ENCODE assay signal across 20 mouse cellular contexts in genomic region chr7:28877856-28878255, GRCm38 (mm10). TPM values are rescaled to one million over a fixed set of nuclear protein-coding genes. Genes with fewer than 3 reads are reported as not detected.
DNase-seq lines count a peak whose midpoint lies in the region; ATAC-seq and TF ChIP-seq lines count a peak whose summit lies in the region.
"Had no signal": no experiment of that assay in that cellular context is flagged by ENCODE, and none has a peak within 500 bp of the region (broad histone marks: within the 10 kb centered on the region; RNA-seq: fewer than 3 reads in every experiment).

No protein-coding gene starts in this region.

- H3K4me3 ChIP-seq in heart, embryonic 11.5 days (ENCODE audit: low read depth, low read length) = no peak overlapping the region
- no peak overlapping the region for H3K4me3 ChIP-seq in heart, embryonic 12.5 days
- no peak overlapping the region for H3K4me3 ChIP-seq in liver, embryonic 13.5 days (replicated peaks)
- no peak overlapping the region for H3K4me3 ChIP-seq in liver, postnatal 0 days (ENCODE audit: low read depth, low read length)
- no peak overlapping the region for H3K4me3 ChIP-seq in MEL (ENCODE audit: control insufficient read depth in 1 of 2, insufficient read depth in 1 of 2, low read depth in 2 of 2, low read length in 2 of 2)
- no peak overlapping the region for H3K4me3 ChIP-seq in liver, embryonic 16.5 days (ENCODE audit: low read depth, low read length)
- H3K4me3 ChIP-seq in midbrain, embryonic 13.5 days (replicated peaks) = no peak overlapping the region
- H3K4me3 ChIP-seq: embryonic facial prominence, embryonic 12.5 days; forebrain, embryonic 15.5 days; hindbrain, embryonic 15.5 days had no signal

- no peak overlapping the region for H3K9ac ChIP-seq in heart, embryonic 11.5 days (ENCODE audit: low read depth, low read length)
- no peak overlapping the region for H3K9ac ChIP-seq in heart, embryonic 12.5 days
- H3K9ac ChIP-seq in liver, embryonic 13.5 days = peak overlapping the region; percentile 7
- no peak overlapping the region for H3K9ac ChIP-seq in liver, postnatal 0 days (replicated peaks)
- peak overlapping the region; percentile 25; the same call in 1 of the 2 replicates for H3K9ac ChIP-seq in MEL (ENCODE audit: control insufficient read depth, low read depth, low read length, poor library complexity, severe bottlenecking)
- H3K9ac ChIP-seq in liver, embryonic 16.5 days (ENCODE audit: low read depth, low read length) = no peak overlapping the region
- H3K9ac ChIP-seq in midbrain, embryonic 13.5 days (replicated peaks) = no peak overlapping the region
- H3K9ac ChIP-seq: embryonic facial prominence, embryonic 12.5 days; forebrain, embryonic 15.5 days; hindbrain, embryonic 15.5 days had no signal

- no peaks in the 10 kb centered on the region for H3K9me3 ChIP-seq in heart, embryonic 11.5 days (replicated peaks; ENCODE audit: control insufficient read depth, low read length)
- no peaks in the 10 kb centered on the region for H3K9me3 ChIP-seq in heart, embryonic 12.5 days (replicated peaks)
- H3K9me3 ChIP-seq in liver, embryonic 13.5 days (replicated peaks) = no peaks in the 10 kb centered on the region
- no peaks in the 10 kb centered on the region for H3K9me3 ChIP-seq in liver, postnatal 0 days (ENCODE audit: low read length)
- H3K9me3 ChIP-seq in MEL (replicated peaks; ENCODE audit: insufficient read depth, low read length) = no peaks in the 10 kb centered on the region
- no peaks in the 10 kb centered on the region for H3K9me3 ChIP-seq in liver, embryonic 16.5 days (replicated peaks; ENCODE audit: control insufficient read depth, low read length)
- no peaks in the 10 kb centered on the region for H3K9me3 ChIP-seq in midbrain, embryonic 13.5 days
- H3K9me3 ChIP-seq: embryonic facial prominence, embryonic 12.5 days; forebrain, embryonic 15.5 days; G1E; hindbrain, embryonic 15.5 days had no signal

- no peaks in the 10 kb centered on the region for H3K79me2 ChIP-seq in MEL (ENCODE audit: control insufficient read depth, insufficient read depth, low read length, poor library complexity)

- H3K36me3 ChIP-seq in heart, embryonic 11.5 days (ENCODE audit: control insufficient read depth, insufficient read depth, low read length) = no peaks in the 10 kb centered on the region
- H3K36me3 ChIP-seq in heart, embryonic 12.5 days = no peaks in the 10 kb centered on the region
- no peaks in the 10 kb centered on the region for H3K36me3 ChIP-seq in liver, embryonic 13.5 days
- H3K36me3 ChIP-seq in liver, postnatal 0 days (replicated peaks; ENCODE audit: insufficient read depth, low read length) = no peaks in the 10 kb centered on the region
- peaks cover 0 to 16% of the 10 kb centered on the region in 2 experiments; a peak in 2 of 4 replicates for H3K36me3 ChIP-seq in MEL (ENCODE audit: control insufficient read depth in 1 of 2, insufficient read depth in 2 of 2, low read length in 2 of 2)
- no peaks in the 10 kb centered on the region for H3K36me3 ChIP-seq in liver, embryonic 16.5 days (ENCODE audit: control insufficient read depth, insufficient read depth)
- H3K36me3 ChIP-seq in midbrain, embryonic 13.5 days = no peaks in the 10 kb centered on the region
- H3K36me3 ChIP-seq: embryonic facial prominence, embryonic 12.5 days; forebrain, embryonic 15.5 days; G1E; hindbrain, embryonic 15.5 days had no signal

- no peak for DNase-seq in liver, embryonic 13.5 days
- DNase-seq in liver, postnatal 0 days = no peak
- peak; percentile 36 for DNase-seq in MEL (ENCODE audit: low read depth, low spot score)
- DNase-seq in ovary, postnatal 14 days (ENCODE audit: low spot score) = no peak
- DNase-seq: adrenal gland, postnatal 10 days; cerebellum, adult 11 months; cerebellum, adult 8-10 months; cerebellum, postnatal 14 days; embryo, embryonic 11 days; gastrocnemius, postnatal 36 days; heart, adult 11 months; heart, postnatal 36 days had no signal

- ATAC-seq in heart, embryonic 11.5 days (replicated peaks; ENCODE audit: insufficient number of reproducible peaks, low FRiP score, low TSS enrichment) = no peak
- no peak for ATAC-seq in heart, embryonic 12.5 days (ENCODE audit: insufficient number of reproducible peaks, low FRiP score)
- ATAC-seq in liver, embryonic 13.5 days (ENCODE audit: low read depth) = no peak
- no peak for ATAC-seq in liver, postnatal 0 days
- ATAC-seq in liver, embryonic 16.5 days (ENCODE audit: low read depth) = no peak
- ATAC-seq in midbrain, embryonic 13.5 days = no peak
- ATAC-seq: forebrain, embryonic 15.5 days had no signal

- WGBS in heart, embryonic 11.5 days (ENCODE audit: insufficient replicate concordance) = 82% methylated on average over 4 of the region's 4 CpGs
- WGBS in heart, embryonic 12.5 days = 70% methylated on average over 4 of the region's 4 CpGs
- 72% methylated on average over 4 of the region's 4 CpGs for WGBS in liver, embryonic 13.5 days (ENCODE audit: insufficient replicate concordance)
- 86% methylated on average over 4 of the region's 4 CpGs for WGBS in liver, postnatal 0 days (ENCODE audit: insufficient replicate concordance)
- 83% methylated on average over 4 of the region's 4 CpGs for WGBS in liver, embryonic 16.5 days (ENCODE audit: insufficient replicate concordance)
- 85% methylated on average over 4 of the region's 4 CpGs for WGBS in midbrain, embryonic 13.5 days

- H3K4me1 ChIP-seq in heart, embryonic 11.5 days (ENCODE audit: control insufficient read depth, insufficient read depth, low read length) = 0 out of 2 replicates have a peak, but pooled peaks cover 3% of the 10 kb centered on the region
- H3K4me1 ChIP-seq in heart, embryonic 12.5 days (replicated peaks) = 0 out of 2 replicates have a peak, but pooled peaks cover 3% of the 10 kb centered on the region
- H3K4me1 ChIP-seq in liver, embryonic 13.5 days (replicated peaks) = peaks cover 32% of the 10 kb centered on the region
- no peaks in the 10 kb centered on the region for H3K4me1 ChIP-seq in liver, postnatal 0 days (ENCODE audit: insufficient read depth)
- peaks cover 19 to 28% of the 10 kb centered on the region in 2 experiments for H3K4me1 ChIP-seq in MEL (ENCODE audit: control insufficient read depth in 1 of 2, insufficient read depth in 2 of 2, low read length in 2 of 2)
- peaks cover 10% of the 10 kb centered on the region for H3K4me1 ChIP-seq in liver, embryonic 16.5 days (ENCODE audit: control insufficient read depth, low read depth, low read length)
- H3K4me1 ChIP-seq in midbrain, embryonic 13.5 days (replicated peaks) = no peaks in the 10 kb centered on the region
- H3K4me1 ChIP-seq: forebrain, embryonic 15.5 days; hindbrain, embryonic 15.5 days had no signal

- TF ChIP-seq POLR2A in MEL (IDR thresholded peaks at IDR 0.05; ENCODE audit: control insufficient read depth in 1 of 2, insufficient read depth in 1 of 2, low read depth in 1 of 2, low read length in 2 of 2, poor library complexity in 1 of 2) = no peak

- no peak overlapping the region for H3K4me2 ChIP-seq in heart, embryonic 11.5 days
- no peak overlapping the region for H3K4me2 ChIP-seq in heart, embryonic 12.5 days
- H3K4me2 ChIP-seq in liver, embryonic 13.5 days = peak overlapping the region; percentile 6
- no peak overlapping the region for H3K4me2 ChIP-seq in liver, postnatal 0 days (ENCODE audit: low read depth, low read length)
- H3K4me2 ChIP-seq in liver, embryonic 16.5 days (ENCODE audit: low read depth, low read length) = no peak overlapping the region
- no peak overlapping the region for H3K4me2 ChIP-seq in midbrain, embryonic 13.5 days (replicated peaks)
- H3K4me2 ChIP-seq: embryonic facial prominence, embryonic 12.5 days; forebrain, embryonic 15.5 days; hindbrain, embryonic 15.5 days had no signal

- no peak for TF ChIP-seq CTCF in liver, postnatal 0 days (IDR thresholded peaks at IDR 0.05; ENCODE audit: low read depth)
- TF ChIP-seq CTCF in MEL (IDR thresholded peaks at IDR 0.05 in 2 of 3, conservative IDR thresholded peaks at IDR 0.05 in 1 of 3; ENCODE audit: control insufficient read depth in 1 of 3, insufficient read depth in 1 of 3, low read depth in 2 of 3, low read length in 3 of 3, poor library complexity in 1 of 3, severe bottlenecking in 1 of 3) = no peak

- no peak for TF ChIP-seq RAD21 in MEL (IDR thresholded peaks at IDR 0.05; ENCODE audit: low read depth, low read length)

- peak overlapping the region; percentile 17; the same call in 1 of the 2 replicates for H3K27ac ChIP-seq in heart, embryonic 11.5 days (ENCODE audit: low read depth, low read length)
- no peak overlapping the region for H3K27ac ChIP-seq in heart, embryonic 12.5 days (ENCODE audit: poor library complexity, severe bottlenecking)
- peak overlapping the region; percentile 87 for H3K27ac ChIP-seq in liver, embryonic 13.5 days
- no peak overlapping the region for H3K27ac ChIP-seq in liver, postnatal 0 days (ENCODE audit: low read depth)
- peak overlapping the region; percentile 53; the same call in 1 of the 2 replicates for H3K27ac ChIP-seq in MEL (ENCODE audit: control insufficient read depth, low read depth, low read length)
- peak overlapping the region; percentile 75 for H3K27ac ChIP-seq in liver, embryonic 16.5 days (ENCODE audit: low read length)
- no peak overlapping the region for H3K27ac ChIP-seq in midbrain, embryonic 13.5 days
- H3K27ac ChIP-seq: embryonic facial prominence, embryonic 12.5 days; forebrain, embryonic 15.5 days; hindbrain, embryonic 15.5 days had no signal

- no peak for TF ChIP-seq EP300 in liver, postnatal 0 days (IDR thresholded peaks at IDR 0.05; ENCODE audit: low read depth)
- no peak for TF ChIP-seq EP300 in MEL (IDR thresholded peaks at IDR 0.05; ENCODE audit: low read depth in 1 of 2, low read length in 2 of 2)

- peaks cover 3% of the 10 kb centered on the region; the same call in 1 of the 2 replicates for H3K27me3 ChIP-seq in heart, embryonic 11.5 days (ENCODE audit: control insufficient read depth, insufficient read depth, low read length)
- H3K27me3 ChIP-seq in heart, embryonic 12.5 days (replicated peaks) = no peaks in the 10 kb centered on the region
- H3K27me3 ChIP-seq in liver, embryonic 13.5 days = no peaks in the 10 kb centered on the region
- no peaks in the 10 kb centered on the region for H3K27me3 ChIP-seq in liver, postnatal 0 days (ENCODE audit: insufficient read depth, low read length)
- H3K27me3 ChIP-seq in MEL (ENCODE audit: control insufficient read depth in 1 of 2, insufficient read depth in 2 of 2, low read length in 2 of 2) = no peaks in the 10 kb centered on the region
- no peaks in the 10 kb centered on the region for H3K27me3 ChIP-seq in liver, embryonic 16.5 days (ENCODE audit: control insufficient read depth, insufficient read depth, low read depth, low read length)
- no peaks in the 10 kb centered on the region for H3K27me3 ChIP-seq in midbrain, embryonic 13.5 days
- H3K27me3 ChIP-seq: embryonic facial prominence, embryonic 12.5 days; forebrain, embryonic 15.5 days; hindbrain, embryonic 15.5 days had no signal

RNA-seq across cellular contexts. Expression of gene Capn12, which starts 3.4 kb away (rescaled TPM):
- polyA plus RNA-seq in heart, embryonic 11.5 days (2014; fragmentation: Nextera tagmentation; extraction: Ambion mirVana) = 0.46 and 0.70 TPM in 2 replicates
- polyA plus RNA-seq in heart, embryonic 12.5 days (2016; fragmentation: Nextera tagmentation; extraction: Ambion mirVana) = 0.17 and 0.27 TPM in 2 replicates
- polyA plus RNA-seq in liver, embryonic 13.5 days (2015; fragmentation: Nextera tagmentation; extraction: Ambion mirVana) = 0.09 and 0.13 TPM in 2 replicates
- 0.09 and 0.23 TPM in 2 replicates for polyA plus RNA-seq in liver, postnatal 0 days (2015; fragmentation: Nextera tagmentation; extraction: Ambion mirVana)
- total RNA-seq in MEL (2012; rRNA removed) = 0.19 TPM in 1 of 2 replicates, not detected in the other
- not detected for polyA plus RNA-seq in MEL (2012; ENCODE audit: insufficient read depth in 1 of 2, insufficient read length in 2 of 2, low read depth in 1 of 2, low replicate concordance in 2 of 2, missing spikeins in 1 of 2)
- 0.09 and 0.12 TPM in 2 replicates for polyA plus RNA-seq in liver, embryonic 16.5 days (2015; fragmentation: Nextera tagmentation; extraction: Ambion mirVana)
- 0.62 and 0.70 TPM in 2 replicates for polyA plus RNA-seq in midbrain, embryonic 13.5 days (2015; fragmentation: Nextera tagmentation; extraction: Ambion mirVana)

RNA-seq across cellular contexts. Expression of gene Lgals7, which starts 14.2 kb away (rescaled TPM):
- polyA plus RNA-seq in heart, embryonic 11.5 days (2014; fragmentation: Nextera tagmentation; extraction: Ambion mirVana) = 0.82 and 1.0 TPM in 2 replicates
- 1.1 and 1.3 TPM in 2 replicates for polyA plus RNA-seq in heart, embryonic 12.5 days (2016; fragmentation: Nextera tagmentation; extraction: Ambion mirVana)
- 0.44 TPM in 1 of 2 replicates, not detected in the other for polyA plus RNA-seq in liver, embryonic 13.5 days (2015; fragmentation: Nextera tagmentation; extraction: Ambion mirVana)
- 0.14 and 0.34 TPM in 2 replicates for polyA plus RNA-seq in liver, postnatal 0 days (2015; fragmentation: Nextera tagmentation; extraction: Ambion mirVana)
- total RNA-seq in MEL (2012; rRNA removed) = 27.7 and 37.8 TPM in 2 replicates
- 100 to 1,000 TPM in 1 of 2 experiments, not detected in 1; 138 TPM for polyA plus RNA-seq in MEL (2012; ENCODE audit: insufficient read depth in 1 of 2, insufficient read length in 2 of 2, low read depth in 1 of 2, low replicate concordance in 2 of 2, missing spikeins in 1 of 2)
- 0.16 and 0.19 TPM in 2 replicates for polyA plus RNA-seq in liver, embryonic 16.5 days (2015; fragmentation: Nextera tagmentation; extraction: Ambion mirVana)
- polyA plus RNA-seq in midbrain, embryonic 13.5 days (2015; fragmentation: Nextera tagmentation; extraction: Ambion mirVana) = 8.5 and 9.8 TPM in 2 replicates
- total RNA-seq: gastrocnemius, postnatal 36 days had no signal

RNA-seq across cellular contexts. Expression of gene Lgals4, which starts 44.2 kb away (rescaled TPM):
- polyA plus RNA-seq in heart, embryonic 11.5 days (2014; fragmentation: Nextera tagmentation; extraction: Ambion mirVana) = 2.2 and 3.9 TPM in 2 replicates
- polyA plus RNA-seq in heart, embryonic 12.5 days (2016; fragmentation: Nextera tagmentation; extraction: Ambion mirVana) = 4.2 and 4.4 TPM in 2 replicates
- polyA plus RNA-seq in liver, embryonic 13.5 days (2015; fragmentation: Nextera tagmentation; extraction: Ambion mirVana) = 1.6 and 3.1 TPM in 2 replicates
- 19.5 and 21.3 TPM in 2 replicates for polyA plus RNA-seq in liver, postnatal 0 days (2015; fragmentation: Nextera tagmentation; extraction: Ambion mirVana)
- 1.5 and 2.1 TPM in 2 replicates for total RNA-seq in MEL (2012; rRNA removed)
- polyA plus RNA-seq in MEL (2012; ENCODE audit: insufficient read depth in 1 of 2, insufficient read length in 2 of 2, low read depth in 1 of 2, low replicate concordance in 2 of 2, missing spikeins in 1 of 2) = 1 to 10 TPM in 1 of 2 experiments, not detected in 1; 5.1 TPM
- polyA plus RNA-seq in liver, embryonic 16.5 days (2015; fragmentation: Nextera tagmentation; extraction: Ambion mirVana) = 6.2 and 22.3 TPM in 2 replicates
- 4.5 and 5.8 TPM in 2 replicates for polyA plus RNA-seq in midbrain, embryonic 13.5 days (2015; fragmentation: Nextera tagmentation; extraction: Ambion mirVana)

RNA-seq across cellular contexts. Expression of gene Ech1, which starts 52.8 kb away (rescaled TPM):
- 139 and 149 TPM in 2 replicates for polyA plus RNA-seq in heart, embryonic 11.5 days (2014; fragmentation: Nextera tagmentation; extraction: Ambion mirVana)
- polyA plus RNA-seq in heart, embryonic 12.5 days (2016; fragmentation: Nextera tagmentation; extraction: Ambion mirVana) = 137 and 142 TPM in 2 replicates
- 74.5 and 77.7 TPM in 2 replicates for polyA plus RNA-seq in liver, embryonic 13.5 days (2015; fragmentation: Nextera tagmentation; extraction: Ambion mirVana)
- 534 and 566 TPM in 2 replicates for polyA plus RNA-seq in liver, postnatal 0 days (2015; fragmentation: Nextera tagmentation; extraction: Ambion mirVana)
- total RNA-seq in MEL (2012; rRNA removed) = 82.8 and 99.5 TPM in 2 replicates
- 10 to 100 TPM in 1 of 2 experiments, not detected in 1; 74.7 TPM for polyA plus RNA-seq in MEL (2012; ENCODE audit: insufficient read depth in 1 of 2, insufficient read length in 2 of 2, low read depth in 1 of 2, low replicate concordance in 2 of 2, missing spikeins in 1 of 2)
- 172 and 201 TPM in 2 replicates for polyA plus RNA-seq in liver, embryonic 16.5 days (2015; fragmentation: Nextera tagmentation; extraction: Ambion mirVana)
- 69.4 and 71.6 TPM in 2 replicates for polyA plus RNA-seq in midbrain, embryonic 13.5 days (2015; fragmentation: Nextera tagmentation; extraction: Ambion mirVana)

Comparison
In these comparisons a context has a peak if more than half of its experiments do, and no peak if none do; other contexts are left out.
1. H3K27ac ChIP-seq: peak in heart, embryonic 11.5 days (single experiment), liver, embryonic 13.5 days (single experiment), MEL (single experiment) and liver, embryonic 16.5 days (single experiment); none in heart, embryonic 12.5 days (single experiment), liver, postnatal 0 days (single experiment) and midbrain, embryonic 13.5 days (single experiment).
2. H3K9ac ChIP-seq: peak in liver, embryonic 13.5 days (single experiment) and MEL (single experiment); none in heart, embryonic 11.5 days (single experiment), heart, embryonic 12.5 days (single experiment), liver, postnatal 0 days (single experiment), liver, embryonic 16.5 days (single experiment) and midbrain, embryonic 13.5 days (single experiment).